ENCODE assay signal across 11 mouse cellular contexts in the genomic region with DNA sequence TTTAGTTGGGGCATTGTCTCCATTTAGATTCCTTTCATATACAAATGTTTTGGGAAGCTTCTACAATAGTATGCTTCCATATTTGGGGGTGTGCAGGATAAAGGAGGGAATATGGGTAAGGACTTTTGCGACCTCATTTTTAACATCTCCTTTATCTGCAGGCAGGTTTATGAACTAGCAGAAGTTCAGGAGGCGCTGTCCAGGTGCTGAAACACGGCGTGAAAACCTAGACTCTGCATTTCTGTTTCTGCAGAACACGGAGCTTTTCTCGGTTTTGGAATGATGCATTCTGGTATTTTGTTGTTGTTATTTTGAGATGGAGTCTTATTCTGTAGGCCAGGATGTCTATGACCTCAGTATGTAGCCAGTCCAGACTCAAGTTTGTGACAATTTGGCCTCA. TPM values are rescaled to one million over a fixed set of nuclear protein-coding genes. Genes with fewer than 3 reads are reported as not detected.
A peak's percentile ranks its signal among the peaks of the same experiment; 100 is the strongest.
DNase-seq lines count a peak whose midpoint lies in the region; ATAC-seq and TF ChIP-seq lines count a peak whose summit lies in the region.
"Had no signal": no experiment of that assay in that cellular context is flagged by ENCODE, and none has a peak within 500 bp of the region (broad histone marks: within the 10 kb centered on the region; RNA-seq: fewer than 3 reads in every experiment).

No protein-coding gene starts in this region.

- WGBS in liver, postnatal 0 days (ENCODE audit: insufficient replicate concordance) = 21% methylated on average over 6 of the region's 6 CpGs
- WGBS in liver, embryonic 12.5 days (ENCODE audit: insufficient replicate concordance) = 23% methylated on average over 6 of the region's 6 CpGs
- 23% methylated on average over 6 of the region's 6 CpGs for WGBS in limb, embryonic 14.5 days

- no peak overlapping the region for H3K9ac ChIP-seq in liver, postnatal 0 days (replicated peaks)
- H3K9ac ChIP-seq in liver, embryonic 12.5 days = no peak overlapping the region
- H3K9ac ChIP-seq in MEL (ENCODE audit: control insufficient read depth, low read depth, low read length, poor library complexity, severe bottlenecking) = no peak overlapping the region
- no peak overlapping the region for H3K9ac ChIP-seq in limb, embryonic 14.5 days (ENCODE audit: low read depth, low read length, severe bottlenecking)
- H3K9ac ChIP-seq: embryonic facial prominence, embryonic 12.5 days had no signal

- H3K4me3 ChIP-seq in liver, postnatal 0 days (ENCODE audit: low read depth, low read length) = no peak overlapping the region
- H3K4me3 ChIP-seq in liver, embryonic 12.5 days = no peak overlapping the region
- H3K4me3 ChIP-seq in MEL (ENCODE audit: control insufficient read depth in 1 of 2, insufficient read depth in 1 of 2, low read depth in 2 of 2, low read length in 2 of 2) = no peak overlapping the region
- no peak overlapping the region for H3K4me3 ChIP-seq in limb, embryonic 14.5 days (replicated peaks; ENCODE audit: low read length)
- H3K4me3 ChIP-seq in layer of hippocampus, adult 2 months = no peak overlapping the region
- H3K4me3 ChIP-seq: embryonic facial prominence, embryonic 12.5 days had no signal

- H3K9me3 ChIP-seq in liver, postnatal 0 days (ENCODE audit: low read length) = no peaks in the 10 kb centered on the region
- H3K9me3 ChIP-seq in liver, embryonic 12.5 days (replicated peaks) = no peaks in the 10 kb centered on the region
- no peaks in the 10 kb centered on the region for H3K9me3 ChIP-seq in MEL (replicated peaks; ENCODE audit: insufficient read depth, low read length)
- no peaks in the 10 kb centered on the region for H3K9me3 ChIP-seq in limb, embryonic 14.5 days (ENCODE audit: control insufficient read depth, low read length)
- H3K9me3 ChIP-seq: embryonic facial prominence, embryonic 12.5 days had no signal

- no peak overlapping the region for H3K4me2 ChIP-seq in liver, postnatal 0 days (ENCODE audit: low read depth, low read length)
- no peak overlapping the region for H3K4me2 ChIP-seq in liver, embryonic 12.5 days
- H3K4me2 ChIP-seq in limb, embryonic 14.5 days (replicated peaks; ENCODE audit: low read depth, low read length, severe bottlenecking) = no peak overlapping the region
- H3K4me2 ChIP-seq: embryonic facial prominence, embryonic 12.5 days had no signal

- H3K27me3 ChIP-seq in liver, postnatal 0 days (ENCODE audit: insufficient read depth, low read length) = no peaks in the 10 kb centered on the region
- H3K27me3 ChIP-seq in liver, embryonic 12.5 days (replicated peaks) = no peaks in the 10 kb centered on the region
- H3K27me3 ChIP-seq in MEL (ENCODE audit: control insufficient read depth in 1 of 2, insufficient read depth in 2 of 2, low read length in 2 of 2) = peaks cover 15% of the 10 kb centered on the region in 2 experiments
- no peaks in the 10 kb centered on the region for H3K27me3 ChIP-seq in limb, embryonic 14.5 days (ENCODE audit: control insufficient read depth, insufficient read depth, low read length)
- H3K27me3 ChIP-seq: embryonic facial prominence, embryonic 12.5 days had no signal

- no peak for TF ChIP-seq RAD21 in MEL (IDR thresholded peaks at IDR 0.05; ENCODE audit: low read depth, low read length)

- peak; percentile 40 for DNase-seq in liver, postnatal 0 days
- DNase-seq in MEL (ENCODE audit: low read depth, low spot score) = peak; percentile 77
- DNase-seq in c-Kit-positive CD71-positive TER-119-negative erythroid progenitor cells, embryonic 14.5 days (ENCODE audit: low read depth) = peak; percentile 25
- peak; percentile 61 for DNase-seq in limb, embryonic 14.5 days (ENCODE audit: low spot score)
- DNase-seq in gastrocnemius, postnatal 36 days = no peak
- no peak for DNase-seq in layer of hippocampus, adult 2 months (ENCODE audit: low spot score in 2 of 2)
- DNase-seq in frontal cortex, postnatal 25 days (ENCODE audit: low spot score in 2 of 2) = no peak
- DNase-seq: heart, adult 11 months had no signal

- intact Hi-C loops in gastrocnemius, postnatal 36 days (cut with DNase I) = no loop called here

- TF ChIP-seq EP300 in liver, postnatal 0 days (IDR thresholded peaks at IDR 0.05; ENCODE audit: low read depth) = no peak
- no peak for TF ChIP-seq EP300 in MEL (IDR thresholded peaks at IDR 0.05; ENCODE audit: low read depth in 1 of 2, low read length in 2 of 2)

- H3K36me3 ChIP-seq in liver, postnatal 0 days (replicated peaks; ENCODE audit: insufficient read depth, low read length) = no peaks in the 10 kb centered on the region
- no peaks in the 10 kb centered on the region for H3K36me3 ChIP-seq in liver, embryonic 12.5 days
- H3K36me3 ChIP-seq in MEL (ENCODE audit: control insufficient read depth in 1 of 2, insufficient read depth in 2 of 2, low read length in 2 of 2) = no peaks in the 10 kb centered on the region
- no peaks in the 10 kb centered on the region for H3K36me3 ChIP-seq in limb, embryonic 14.5 days (ENCODE audit: control insufficient read depth, insufficient read depth, low read length)
- H3K36me3 ChIP-seq: embryonic facial prominence, embryonic 12.5 days had no signal

- no peaks in the 10 kb centered on the region for H3K79me2 ChIP-seq in MEL (ENCODE audit: control insufficient read depth, insufficient read depth, low read length, poor library complexity)

- H3K4me1 ChIP-seq in liver, postnatal 0 days (ENCODE audit: insufficient read depth) = no peaks in the 10 kb centered on the region
- no peaks in the 10 kb centered on the region for H3K4me1 ChIP-seq in liver, embryonic 12.5 days
- no peaks in the 10 kb centered on the region for H3K4me1 ChIP-seq in MEL (ENCODE audit: control insufficient read depth in 1 of 2, insufficient read depth in 2 of 2, low read length in 2 of 2)
- no peaks in the 10 kb centered on the region for H3K4me1 ChIP-seq in limb, embryonic 14.5 days (ENCODE audit: control insufficient read depth, insufficient read depth, low read length)
- H3K4me1 ChIP-seq: embryonic facial prominence, embryonic 12.5 days had no signal

- H3K27ac ChIP-seq in liver, postnatal 0 days (ENCODE audit: low read depth) = no peak overlapping the region
- no peak overlapping the region for H3K27ac ChIP-seq in liver, embryonic 12.5 days
- H3K27ac ChIP-seq in MEL (ENCODE audit: control insufficient read depth, low read depth, low read length) = no peak overlapping the region
- no peak overlapping the region for H3K27ac ChIP-seq in limb, embryonic 14.5 days (replicated peaks; ENCODE audit: low read depth, low read length)
- H3K27ac ChIP-seq in layer of hippocampus, adult 2 months = no peak overlapping the region
- H3K27ac ChIP-seq: embryonic facial prominence, embryonic 12.5 days had no signal

- TF ChIP-seq POLR2A in MEL (IDR thresholded peaks at IDR 0.05; ENCODE audit: control insufficient read depth in 1 of 2, insufficient read depth in 1 of 2, low read depth in 1 of 2, low read length in 2 of 2, poor library complexity in 1 of 2) = no peak
- no peak for TF ChIP-seq POLR2A in limb, embryonic 14.5 days (IDR thresholded peaks at IDR 0.05; ENCODE audit: borderline replicate concordance, extremely low read depth, insufficient read depth, insufficient read length)

- ATAC-seq in liver, postnatal 0 days = no peak
- no peak for ATAC-seq in liver, embryonic 12.5 days
- ATAC-seq in limb, embryonic 14.5 days (ENCODE audit: low FRiP score, low read depth) = no peak

- no peak for TF ChIP-seq CTCF in liver, postnatal 0 days (IDR thresholded peaks at IDR 0.05; ENCODE audit: low read depth)
- TF ChIP-seq CTCF in MEL (IDR thresholded peaks at IDR 0.05 in 2 of 3, conservative IDR thresholded peaks at IDR 0.05 in 1 of 3; ENCODE audit: control insufficient read depth in 1 of 3, insufficient read depth in 1 of 3, low read depth in 2 of 3, low read length in 3 of 3, poor library complexity in 1 of 3, severe bottlenecking in 1 of 3) = no peak
- TF ChIP-seq CTCF in layer of hippocampus, adult 2 months (conservative IDR thresholded peaks at IDR 0.05) = no peak

RNA-seq across cellular contexts. Expression of a gene that starts 8.5 kb away (rescaled TPM):
- not detected in 2 replicates for polyA plus RNA-seq in liver, postnatal 0 days (2015; fragmentation: Nextera tagmentation; extraction: Ambion mirVana)
- polyA plus RNA-seq in liver, embryonic 12.5 days (2016; fragmentation: Nextera tagmentation; extraction: Ambion mirVana) = not detected in 2 replicates
- total RNA-seq in MEL (2012; rRNA removed) = not detected in 2 replicates
- not detected for polyA plus RNA-seq in MEL (2012; ENCODE audit: insufficient read depth in 1 of 2, insufficient read length in 2 of 2, low read depth in 1 of 2, low replicate concordance in 2 of 2, missing spikeins in 1 of 2)
- polyA plus RNA-seq in limb, embryonic 14.5 days (2012; rRNA removed) = not detected in 2 replicates
- not detected in 2 replicates for polyA plus RNA-seq in limb, embryonic 14.5 days (2014; fragmentation: Nextera tagmentation; extraction: Ambion mirVana)
- not detected for total RNA-seq in gastrocnemius, postnatal 36 days (2021)
- not detected for total RNA-seq in layer of hippocampus, adult 2 months (2021)

RNA-seq across cellular contexts. Expression of a gene that starts 8.6 kb away (rescaled TPM):
- polyA plus RNA-seq in liver, postnatal 0 days (2015; fragmentation: Nextera tagmentation; extraction: Ambion mirVana) = not detected in 2 replicates
- polyA plus RNA-seq in liver, embryonic 12.5 days (2016; fragmentation: Nextera tagmentation; extraction: Ambion mirVana) = not detected in 2 replicates
- not detected in 2 replicates for total RNA-seq in MEL (2012; rRNA removed)
- not detected for polyA plus RNA-seq in MEL (2012; ENCODE audit: insufficient read depth in 1 of 2, insufficient read length in 2 of 2, low read depth in 1 of 2, low replicate concordance in 2 of 2, missing spikeins in 1 of 2)
- polyA plus RNA-seq in limb, embryonic 14.5 days (2012; rRNA removed) = not detected in 2 replicates
- not detected in 2 replicates for polyA plus RNA-seq in limb, embryonic 14.5 days (2014; fragmentation: Nextera tagmentation; extraction: Ambion mirVana)
- total RNA-seq in gastrocnemius, postnatal 36 days (2021) = not detected
- total RNA-seq in layer of hippocampus, adult 2 months (2021) = not detected
- polyA plus RNA-seq: embryonic facial prominence, embryonic 12.5 days; testis, adult 2 months had no signal

RNA-seq across cellular contexts. Expression of a gene that starts 43.2 kb away (rescaled TPM):
- polyA plus RNA-seq in liver, postnatal 0 days (2015; fragmentation: Nextera tagmentation; extraction: Ambion mirVana) = 0.80 and 0.91 TPM in 2 replicates
- 0.41 and 0.43 TPM in 2 replicates for polyA plus RNA-seq in liver, embryonic 12.5 days (2016; fragmentation: Nextera tagmentation; extraction: Ambion mirVana)
- not detected in 2 replicates for total RNA-seq in MEL (2012; rRNA removed)
- polyA plus RNA-seq in MEL (2012; ENCODE audit: insufficient read depth in 1 of 2, insufficient read length in 2 of 2, low read depth in 1 of 2, low replicate concordance in 2 of 2, missing spikeins in 1 of 2) = not detected
- polyA plus RNA-seq in limb, embryonic 14.5 days (2012; rRNA removed) = 0.57 and 0.58 TPM in 2 replicates
- polyA plus RNA-seq in limb, embryonic 14.5 days (2014; fragmentation: Nextera tagmentation; extraction: Ambion mirVana) = 0.48 and 0.65 TPM in 2 replicates
- total RNA-seq in gastrocnemius, postnatal 36 days (2021) = under 1 TPM in 1 of 2 experiments, not detected in 1; 0.10 TPM
- 1 to 10 TPM in 1 of 2 experiments, under 1 TPM in 1; 0.59 to 1.1 TPM for total RNA-seq in layer of hippocampus, adult 2 months (2021)

RNA-seq across cellular contexts. Expression of a gene that starts 58.0 kb away (rescaled TPM):
- polyA plus RNA-seq in liver, postnatal 0 days (2015; fragmentation: Nextera tagmentation; extraction: Ambion mirVana) = 5.2 and 5.4 TPM in 2 replicates
- 8.6 and 9.1 TPM in 2 replicates for polyA plus RNA-seq in liver, embryonic 12.5 days (2016; fragmentation: Nextera tagmentation; extraction: Ambion mirVana)
- 31.7 and 31.8 TPM in 2 replicates for total RNA-seq in MEL (2012; rRNA removed)
- polyA plus RNA-seq in MEL (2012; ENCODE audit: insufficient read depth in 1 of 2, insufficient read length in 2 of 2, low read depth in 1 of 2, low replicate concordance in 2 of 2, missing spikeins in 1 of 2) = 10 to 100 TPM in 1 of 2 experiments, not detected in 1; 49.6 TPM
- 18.1 and 19.6 TPM in 2 replicates for polyA plus RNA-seq in limb, embryonic 14.5 days (2012; rRNA removed)
- 19.5 and 21.5 TPM in 2 replicates for polyA plus RNA-seq in limb, embryonic 14.5 days (2014; fragmentation: Nextera tagmentation; extraction: Ambion mirVana)
- total RNA-seq in gastrocnemius, postnatal 36 days (2021) = 10 to 100 TPM; 14.8 to 17.1 TPM
- total RNA-seq in layer of hippocampus, adult 2 months (2021) = 1 to 10 TPM; 8.5 to 8.7 TPM

Comparison
In these comparisons a context has a peak if more than half of its experiments do, and no peak if none do; other contexts are left out.
1. DNase-seq: peak in liver, postnatal 0 days (single experiment), MEL (single experiment), c-Kit-positive CD71-positive TER-119-negative erythroid progenitor cells, embryonic 14.5 days (single experiment) and limb, embryonic 14.5 days (single experiment); none in gastrocnemius, postnatal 36 days (0 of 2), layer of hippocampus, adult 2 months (0 of 2) and frontal cortex, postnatal 25 days (0 of 2).